Mouse (Mus musculus): ENCODE measurements around the gene Tfg. TPM values are rescaled to one million over a fixed set of nuclear protein-coding genes. Genes with fewer than 3 reads are reported as not detected.

The Tfg gene
- total RNA-seq, 2 experiments from 2014 or later, result 41.1 to 42.7 TPM

GRCm38 (mm10) chr16:56646382-56647172, 70.7 kb downstream of the Tfg start:
- no peak for DNase-seq
- intact Hi-C loops (cut with DNase I), result no loop called here

DNA sequence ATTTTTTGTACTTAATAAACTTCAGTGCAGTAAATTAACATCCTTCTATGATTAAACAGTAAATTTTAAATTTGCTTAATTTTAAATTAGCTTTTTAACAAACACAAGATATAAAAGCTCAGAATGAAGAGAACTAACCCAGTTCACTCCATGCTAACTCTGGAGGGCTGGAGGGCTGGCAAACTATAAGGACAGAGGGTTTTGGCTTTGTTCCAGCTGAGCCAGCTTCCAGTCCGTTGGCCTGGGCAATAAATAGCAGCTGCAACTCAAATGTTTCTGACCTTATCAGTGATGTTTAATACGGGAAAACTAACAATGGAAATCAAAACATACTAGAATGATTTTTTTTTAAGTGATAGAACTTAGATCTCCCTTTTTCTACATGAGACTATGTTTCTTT, 72.0 kb downstream of the Tfg start:
- intact Hi-C loops (cut with DNase I), result no loop called here
- DNase-seq, result no peak

Other genes starting within 250 kb of the Tfg start
- 10 to 100 TPM; 15.8 to 16.4 TPM for gene Abi3bp, start 239.6 kb downstream of the Tfg start, total RNA-seq (2021)
- not detected for gene Adgrg7, start 78.4 kb upstream of the Tfg start, total RNA-seq (2021)
- gene Tmem45a, start 168.7 kb upstream of the Tfg start, total RNA-seq (2021), result 1 to 10 TPM; 1.2 to 2.9 TPM
- not detected for gene Lnp1, start 210.6 kb upstream of the Tfg start, total RNA-seq (2021)